10 mouse cellular contexts compared by ENCODE assay signal in genomic region chr4:125145213-125145612, GRCm38 (mm10). TPM values are rescaled to one million over a fixed set of nuclear protein-coding genes. Genes with fewer than 3 reads are reported as not detected.
DNase-seq lines count a peak whose midpoint lies in the region; ATAC-seq and TF ChIP-seq lines count a peak whose summit lies in the region.
"Had no signal": no experiment of that assay in that cellular context is flagged by ENCODE, and none has a peak within 500 bp of the region (broad histone marks: within the 10 kb centered on the region; RNA-seq: fewer than 3 reads in every experiment).

No protein-coding gene starts in this region.

- no peak overlapping the region for H3K4me2 ChIP-seq in forebrain, postnatal 0 days (ENCODE audit: low read depth)

- H3K27me3 ChIP-seq in limb, embryonic 10.5 days (ENCODE audit: low read depth, poor library complexity, severe bottlenecking): peaks cover 45% of the 10 kb centered on the region
- H3K27me3 ChIP-seq in forebrain, postnatal 0 days (ENCODE audit: insufficient read depth, low read length): no peaks in the 10 kb centered on the region; the same call in 1 of the 2 replicates

- no peak overlapping the region for H3K4me3 ChIP-seq in lung, adult 2 months (replicated peaks; ENCODE audit: extremely low read depth, low read depth, low read length)
- H3K4me3 ChIP-seq in limb, embryonic 10.5 days: no peak overlapping the region
- no peak overlapping the region for H3K4me3 ChIP-seq in forebrain, postnatal 0 days (ENCODE audit: low read depth, low read length)
- H3K4me3 ChIP-seq: hindbrain, embryonic 10.5 days had no signal

- no peak for TF ChIP-seq POLR2A in lung, adult 2 months (IDR thresholded peaks at IDR 0.05; ENCODE audit: borderline replicate concordance, extremely low read depth, low read depth, low read length)

- H3K9me3 ChIP-seq in limb, embryonic 10.5 days (replicated peaks): no peaks in the 10 kb centered on the region
- H3K9me3 ChIP-seq in forebrain, postnatal 0 days (ENCODE audit: low read length): no peaks in the 10 kb centered on the region

- ATAC-seq in monocyte, adult 5-6 weeks (replicated peaks; ENCODE audit: insufficient number of reproducible peaks, low FRiP score, low TSS enrichment, poor library complexity, severe bottlenecking): peak; percentile 85
- no peak for ATAC-seq in forebrain, postnatal 0 days

- DNase-seq in gastrocnemius, adult 18-20 months (ENCODE audit: low spot score): peak; percentile 57
- DNase-seq in gastrocnemius, postnatal 4 days (ENCODE audit: low spot score in 2 of 2): no peak
- DNase-seq in lung, adult 18-20 months: peak; percentile 59 to 68
- DNase-seq in lung, adult 2 months: no peak
- no peak for DNase-seq in limb, embryonic 10.5 days (ENCODE audit: low spot score)
- DNase-seq in urinary bladder, postnatal 4 days (ENCODE audit: low spot score in 2 of 2): no peak
- no peak for DNase-seq in forebrain, postnatal 0 days

- no peaks in the 10 kb centered on the region for H3K4me1 ChIP-seq in lung, adult 2 months (ENCODE audit: control insufficient read depth, insufficient read depth, low read length)
- H3K4me1 ChIP-seq in limb, embryonic 10.5 days: peaks cover 19% of the 10 kb centered on the region
- no peaks in the 10 kb centered on the region for H3K4me1 ChIP-seq in forebrain, postnatal 0 days (ENCODE audit: insufficient read depth)

- H3K9ac ChIP-seq in forebrain, postnatal 0 days: no peak overlapping the region

- 15% methylated on average over 10 of the region's 10 CpGs for WGBS in lung, adult 2 months
- WGBS in limb, embryonic 10.5 days: 34% methylated on average over 10 of the region's 10 CpGs
- 29% methylated on average over 10 of the region's 10 CpGs for WGBS in forebrain, postnatal 0 days

- no peak for TF ChIP-seq CTCF in lung, adult 2 months (IDR thresholded peaks at IDR 0.05; ENCODE audit: insufficient read depth, low read length)
- no peak for TF ChIP-seq CTCF in forebrain, postnatal 0 days (IDR thresholded peaks at IDR 0.05; ENCODE audit: low read depth)

- no peaks in the 10 kb centered on the region for H3K36me3 ChIP-seq in limb, embryonic 10.5 days
- no peaks in the 10 kb centered on the region for H3K36me3 ChIP-seq in forebrain, postnatal 0 days (ENCODE audit: insufficient read depth)
- H3K36me3 ChIP-seq: hindbrain, embryonic 10.5 days had no signal

- peak overlapping the region; percentile 23; the same call in 1 of the 2 replicates for H3K27ac ChIP-seq in limb, embryonic 10.5 days
- H3K27ac ChIP-seq in forebrain, postnatal 0 days (ENCODE audit: low read depth, low read length): no peak overlapping the region
- H3K27ac ChIP-seq: hindbrain, embryonic 10.5 days; stomach, postnatal 0 days had no signal

RNA-seq across cellular contexts. Expression of gene Zc3h12a, which starts 17.6 kb away (rescaled TPM):
- 1 to 10 TPM; 2.8 to 3.0 TPM for total RNA-seq in gastrocnemius, adult 18-20 months (2021)
- 1 to 10 TPM; 3.0 to 3.9 TPM for total RNA-seq in gastrocnemius, postnatal 4 days (2021)
- 11.9 and 13.9 TPM in 2 replicates for polyA plus RNA-seq in lung, adult 2 months (2012; rRNA removed)
- 0.23 and 0.58 TPM in 2 replicates for polyA plus RNA-seq in limb, embryonic 10.5 days (2016; fragmentation: Nextera tagmentation; extraction: Ambion mirVana)
- total RNA-seq in monocyte, adult 5-6 weeks (2017): 21.4 to 36.0 TPM (median 24.0 TPM) in 3 replicates
- total RNA-seq in forebrain, postnatal 0 days (2014; rRNA removed): not detected in 2 replicates
- polyA plus RNA-seq in forebrain, postnatal 0 days (2015; fragmentation: Nextera tagmentation; extraction: Ambion mirVana): 0.05 and 0.07 TPM in 2 replicates

Comparison
In these comparisons a context has a peak if more than half of its experiments do, and no peak if none do; other contexts are left out.
1. DNase-seq: peak in gastrocnemius, adult 18-20 months (single experiment) and lung, adult 18-20 months (2 of 2); none in gastrocnemius, postnatal 4 days (0 of 2), lung, adult 2 months (single experiment), limb, embryonic 10.5 days (single experiment), urinary bladder, postnatal 4 days (0 of 2) and forebrain, postnatal 0 days (single experiment).